Mouse (Mus musculus): ENCODE data around the gene Gm20388. TPM values are rescaled to one million over a fixed set of nuclear protein-coding genes. Genes with fewer than 3 reads are reported as not detected.

The Gm20388 gene
- polyA plus RNA-seq, 1 experiment: 28.1 TPM

DNA sequence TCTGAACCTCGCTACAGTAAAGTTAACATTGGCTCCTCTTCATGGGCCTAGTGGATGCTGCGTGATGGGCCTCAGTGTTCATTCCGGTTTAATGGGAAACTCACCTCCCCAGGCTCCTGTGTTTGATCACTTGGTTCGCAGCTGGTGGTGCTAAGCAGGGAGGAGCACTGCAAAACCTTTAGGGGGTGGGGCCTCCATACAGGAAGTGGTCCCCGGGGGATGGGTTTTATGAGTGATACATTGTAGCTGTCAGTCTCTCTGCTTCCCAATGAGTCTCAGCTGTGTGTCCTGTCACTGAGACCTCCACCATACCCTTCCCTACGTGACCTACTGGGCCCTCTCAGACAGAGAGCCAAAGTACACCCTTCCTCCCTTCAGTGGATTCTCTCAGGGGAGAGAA lies 956.7 kb downstream of the Gm20388 start:
- no peaks in the 10 kb centered on the region for H3K9me3 ChIP-seq (replicated peaks; ENCODE audit: control insufficient read depth, insufficient read depth, low read length, poor library complexity, severe bottlenecking)
- no peak overlapping the region for H3K27ac ChIP-seq (ENCODE audit: insufficient read depth, low read length)
- no peak overlapping the region for H3K4me3 ChIP-seq (ENCODE audit: low read depth, low read length)
- no peaks in the 10 kb centered on the region for H3K36me3 ChIP-seq (ENCODE audit: control insufficient read depth, insufficient read depth, low read length, poor library complexity, severe bottlenecking)
- no peaks in the 10 kb centered on the region for H3K27me3 ChIP-seq (ENCODE audit: control insufficient read depth, insufficient read depth, low read length, poor library complexity, severe bottlenecking)
- TF ChIP-seq POLR2A (IDR thresholded peaks at IDR 0.05; ENCODE audit: insufficient read depth, low read length) (no peak), EP300 (IDR thresholded peaks at IDR 0.05; ENCODE audit: insufficient read depth, low read depth, low read length) (no peak), CTCF (IDR thresholded peaks at IDR 0.05; ENCODE audit: low read depth, low read length) (no peak)
- no peak overlapping the region for H3K9ac ChIP-seq (ENCODE audit: low read depth, poor library complexity, severe bottlenecking)
- H3K4me1 ChIP-seq (ENCODE audit: control insufficient read depth, insufficient read depth, low read length): no peaks in the 10 kb centered on the region

DNA sequence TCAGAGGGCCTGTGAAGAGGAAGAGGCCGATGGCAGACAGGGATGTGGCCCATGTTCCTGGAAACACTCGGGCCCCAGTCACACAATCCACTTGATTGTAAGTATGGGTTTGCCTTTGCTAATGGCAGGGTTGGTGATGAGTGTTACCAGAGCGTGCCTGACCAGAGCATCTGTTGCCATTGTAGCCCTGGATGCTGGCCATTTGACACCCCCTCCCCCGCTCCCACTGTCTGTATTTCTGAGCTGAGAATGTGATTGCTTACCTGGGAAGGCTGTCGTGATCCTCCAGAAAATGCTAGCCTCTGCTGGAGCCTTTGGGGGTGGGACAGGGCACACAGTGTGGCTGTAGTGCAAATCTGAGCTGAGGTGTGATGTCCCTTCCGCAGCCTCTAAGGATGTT lies 962.0 kb downstream of the Gm20388 start:
- Histone ChIP-seq H3K4me1 (ENCODE audit: control insufficient read depth, insufficient read depth, low read length) (no peaks in the 10 kb centered on the region), H3K9ac (ENCODE audit: low read depth, poor library complexity, severe bottlenecking) (no peak overlapping the region), H3K27ac (ENCODE audit: insufficient read depth, low read length) (no peak overlapping the region), H3K27me3 (ENCODE audit: control insufficient read depth, insufficient read depth, low read length, poor library complexity, severe bottlenecking) (no peaks in the 10 kb centered on the region), H3K36me3 (ENCODE audit: control insufficient read depth, insufficient read depth, low read length, poor library complexity, severe bottlenecking) (no peaks in the 10 kb centered on the region), H3K9me3 (replicated peaks; ENCODE audit: control insufficient read depth, insufficient read depth, low read length, poor library complexity, severe bottlenecking) (no peaks in the 10 kb centered on the region), H3K4me3 (ENCODE audit: low read depth, low read length) (no peak overlapping the region)
- no peak for TF ChIP-seq POLR2A (IDR thresholded peaks at IDR 0.05; ENCODE audit: insufficient read depth, low read length)
- no peak for TF ChIP-seq CTCF (IDR thresholded peaks at IDR 0.05; ENCODE audit: low read depth, low read length)
- no peak for TF ChIP-seq EP300 (IDR thresholded peaks at IDR 0.05; ENCODE audit: insufficient read depth, low read depth, low read length)

DNA sequence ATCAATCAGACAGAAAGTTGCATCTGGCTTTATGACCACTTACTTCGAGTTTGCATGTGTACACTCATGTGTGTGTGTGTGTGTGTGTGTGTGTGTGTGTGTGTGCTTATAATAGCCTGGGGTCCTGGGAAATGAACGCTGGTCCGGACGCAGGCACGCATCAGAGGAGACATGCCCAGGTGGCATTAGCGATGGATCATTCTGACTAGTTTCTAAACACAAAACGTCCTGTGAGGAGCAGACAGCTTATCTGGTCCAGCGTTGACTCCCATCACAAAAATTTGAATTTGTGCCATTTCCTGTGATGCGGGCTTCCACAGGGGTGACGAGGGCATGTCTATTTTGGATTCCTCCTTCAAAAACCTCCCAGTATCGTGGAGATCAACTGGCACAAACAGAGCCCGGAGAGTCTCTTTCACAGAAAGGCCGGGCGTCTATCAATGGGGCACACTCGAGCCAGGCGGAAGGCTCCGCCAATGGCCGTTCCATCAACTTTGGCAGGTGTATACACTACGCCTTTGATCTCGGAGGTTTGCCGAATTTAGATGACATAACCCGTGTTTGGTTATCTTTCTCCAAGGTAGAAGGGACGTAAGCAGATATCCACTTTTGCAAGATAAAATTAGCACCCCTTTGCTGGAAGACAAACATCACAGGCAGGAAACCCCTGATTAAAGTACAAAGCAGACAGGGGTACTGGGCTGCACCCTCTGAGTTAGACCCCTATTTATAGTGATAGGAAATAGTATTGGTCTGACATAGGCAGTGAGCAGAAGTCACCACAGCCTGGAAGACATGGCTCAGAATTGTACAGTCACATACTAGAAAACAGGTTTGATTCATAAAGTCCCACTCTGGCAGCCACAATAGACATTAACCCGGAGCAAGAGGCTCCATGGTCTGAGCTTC lies 965.6 kb downstream of the Gm20388 start:
- no peak overlapping the region for H3K9ac ChIP-seq (ENCODE audit: low read depth, poor library complexity, severe bottlenecking)
- H3K4me1 ChIP-seq (ENCODE audit: control insufficient read depth, insufficient read depth, low read length): no peaks in the 10 kb centered on the region
- no peaks in the 10 kb centered on the region for H3K36me3 ChIP-seq (ENCODE audit: control insufficient read depth, insufficient read depth, low read length, poor library complexity, severe bottlenecking)
- TF ChIP-seq EP300 (IDR thresholded peaks at IDR 0.05; ENCODE audit: insufficient read depth, low read depth, low read length): no peak
- TF ChIP-seq CTCF (IDR thresholded peaks at IDR 0.05; ENCODE audit: low read depth, low read length): no peak
- TF ChIP-seq POLR2A (IDR thresholded peaks at IDR 0.05; ENCODE audit: insufficient read depth, low read length): no peak
- H3K27ac ChIP-seq (ENCODE audit: insufficient read depth, low read length): no peak overlapping the region
- H3K27me3 ChIP-seq (ENCODE audit: control insufficient read depth, insufficient read depth, low read length, poor library complexity, severe bottlenecking): no peaks in the 10 kb centered on the region
- H3K9me3 ChIP-seq (replicated peaks; ENCODE audit: control insufficient read depth, insufficient read depth, low read length, poor library complexity, severe bottlenecking): no peaks in the 10 kb centered on the region
- no peak overlapping the region for H3K4me3 ChIP-seq (ENCODE audit: low read depth, low read length)

DNA sequence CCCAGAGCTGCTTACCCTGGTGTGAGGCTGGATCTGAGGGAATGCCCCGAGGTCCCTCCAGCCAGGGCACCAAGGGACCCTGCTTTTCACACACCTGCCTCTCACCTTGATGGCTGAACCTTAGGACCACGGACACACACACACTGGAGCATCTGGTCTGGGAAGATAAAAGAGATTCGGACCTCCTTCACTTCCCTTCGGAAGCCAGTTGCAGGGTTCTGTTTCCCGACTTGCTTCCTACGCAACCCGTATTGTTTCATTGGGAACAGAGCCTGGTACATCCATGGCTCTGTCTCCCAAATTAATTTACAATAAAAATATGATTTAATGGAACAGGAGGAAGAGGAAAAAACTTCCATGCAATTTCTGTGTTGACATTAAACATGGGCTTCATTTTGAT lies 966.4 kb downstream of the Gm20388 start:
- Histone ChIP-seq H3K4me3 (ENCODE audit: low read depth, low read length) (no peak overlapping the region), H3K9me3 (replicated peaks; ENCODE audit: control insufficient read depth, insufficient read depth, low read length, poor library complexity, severe bottlenecking) (no peaks in the 10 kb centered on the region), H3K27ac (ENCODE audit: insufficient read depth, low read length) (no peak overlapping the region), H3K36me3 (ENCODE audit: control insufficient read depth, insufficient read depth, low read length, poor library complexity, severe bottlenecking) (no peaks in the 10 kb centered on the region), H3K4me1 (ENCODE audit: control insufficient read depth, insufficient read depth, low read length) (no peaks in the 10 kb centered on the region), H3K9ac (ENCODE audit: low read depth, poor library complexity, severe bottlenecking) (no peak overlapping the region), H3K27me3 (ENCODE audit: control insufficient read depth, insufficient read depth, low read length, poor library complexity, severe bottlenecking) (0 out of 2 replicates have a peak, but pooled peaks cover 3% of the 10 kb centered on the region)
- TF ChIP-seq POLR2A (IDR thresholded peaks at IDR 0.05; ENCODE audit: insufficient read depth, low read length) (no peak), EP300 (IDR thresholded peaks at IDR 0.05; ENCODE audit: insufficient read depth, low read depth, low read length) (no peak), CTCF (IDR thresholded peaks at IDR 0.05; ENCODE audit: low read depth, low read length) (no peak)

DNA sequence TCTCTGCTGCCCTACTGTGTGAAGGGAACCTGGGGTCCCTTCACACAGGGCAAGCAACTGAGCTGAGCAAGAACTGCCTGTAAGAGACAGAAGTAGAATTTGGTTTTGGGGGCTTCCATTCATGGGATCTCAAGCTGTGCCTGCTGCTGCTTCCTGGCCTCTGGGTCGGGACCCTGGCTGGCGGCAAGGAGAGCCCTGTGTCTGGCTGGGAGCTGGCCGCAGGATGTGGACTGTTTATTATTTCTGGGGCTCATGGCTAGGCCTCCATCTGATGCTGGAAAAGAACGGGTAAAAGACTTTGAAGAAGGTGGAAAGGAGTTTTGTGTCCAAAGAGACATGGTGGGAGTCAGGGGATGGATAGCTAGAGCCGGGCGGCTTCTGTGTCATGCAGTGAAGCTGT lies 969.3 kb downstream of the Gm20388 start:
- Histone ChIP-seq H3K27ac (ENCODE audit: insufficient read depth, low read length) (no peak overlapping the region), H3K36me3 (ENCODE audit: control insufficient read depth, insufficient read depth, low read length, poor library complexity, severe bottlenecking) (no peaks in the 10 kb centered on the region), H3K9me3 (replicated peaks; ENCODE audit: control insufficient read depth, insufficient read depth, low read length, poor library complexity, severe bottlenecking) (no peaks in the 10 kb centered on the region), H3K9ac (ENCODE audit: low read depth, poor library complexity, severe bottlenecking) (no peak overlapping the region), H3K4me3 (ENCODE audit: low read depth, low read length) (no peak overlapping the region), H3K27me3 (ENCODE audit: control insufficient read depth, insufficient read depth, low read length, poor library complexity, severe bottlenecking) (0 out of 2 replicates have a peak, but pooled peaks cover 3% of the 10 kb centered on the region), H3K4me1 (ENCODE audit: control insufficient read depth, insufficient read depth, low read length) (no peaks in the 10 kb centered on the region)
- TF ChIP-seq POLR2A (IDR thresholded peaks at IDR 0.05; ENCODE audit: insufficient read depth, low read length) (no peak), CTCF (IDR thresholded peaks at IDR 0.05; ENCODE audit: low read depth, low read length) (no peak), EP300 (IDR thresholded peaks at IDR 0.05; ENCODE audit: insufficient read depth, low read depth, low read length) (no peak)

DNA sequence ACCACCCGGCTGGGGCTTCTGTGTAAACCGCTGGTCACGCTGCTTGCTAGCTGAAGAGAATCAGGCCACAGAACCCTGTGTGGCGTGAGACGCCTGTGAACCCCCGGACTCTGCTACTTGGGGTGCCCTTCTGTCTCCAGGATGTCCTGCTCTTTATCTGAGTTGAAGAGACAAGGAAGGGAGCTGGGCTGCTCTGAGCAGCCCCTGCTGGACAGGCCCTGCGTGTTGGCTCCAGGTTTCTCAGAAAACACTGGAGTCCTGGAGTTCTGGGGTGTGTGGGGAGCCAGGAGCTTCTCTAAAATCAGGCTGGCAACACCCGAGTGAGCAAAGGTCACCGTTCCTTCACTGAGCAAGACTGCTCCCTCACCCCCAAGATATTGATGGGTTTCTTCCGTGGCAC lies 971.0 kb downstream of the Gm20388 start:
- H3K9me3 ChIP-seq (replicated peaks; ENCODE audit: control insufficient read depth, insufficient read depth, low read length, poor library complexity, severe bottlenecking): no peaks in the 10 kb centered on the region

More for the DNA sequence above, 971.0 kb downstream of the Gm20388 start:
- no peaks in the 10 kb centered on the region for H3K4me1 ChIP-seq (ENCODE audit: control insufficient read depth, insufficient read depth, low read length)
- H3K9ac ChIP-seq (ENCODE audit: low read depth, poor library complexity, severe bottlenecking): no peak overlapping the region
- no peaks in the 10 kb centered on the region for H3K36me3 ChIP-seq (ENCODE audit: control insufficient read depth, insufficient read depth, low read length, poor library complexity, severe bottlenecking)
- H3K27ac ChIP-seq (ENCODE audit: insufficient read depth, low read length): no peak overlapping the region
- H3K4me3 ChIP-seq (ENCODE audit: low read depth, low read length): no peak overlapping the region
- H3K27me3 ChIP-seq (ENCODE audit: control insufficient read depth, insufficient read depth, low read length, poor library complexity, severe bottlenecking): 0 out of 2 replicates have a peak, but pooled peaks cover 3% of the 10 kb centered on the region
- TF ChIP-seq EP300 (IDR thresholded peaks at IDR 0.05; ENCODE audit: insufficient read depth, low read depth, low read length) (no peak), CTCF (IDR thresholded peaks at IDR 0.05; ENCODE audit: low read depth, low read length) (no peak), POLR2A (IDR thresholded peaks at IDR 0.05; ENCODE audit: insufficient read depth, low read length) (no peak)

Measured in ES-Bruce4 (cell line).